13 mouse cellular contexts compared by ENCODE assay signal in the genomic region with DNA sequence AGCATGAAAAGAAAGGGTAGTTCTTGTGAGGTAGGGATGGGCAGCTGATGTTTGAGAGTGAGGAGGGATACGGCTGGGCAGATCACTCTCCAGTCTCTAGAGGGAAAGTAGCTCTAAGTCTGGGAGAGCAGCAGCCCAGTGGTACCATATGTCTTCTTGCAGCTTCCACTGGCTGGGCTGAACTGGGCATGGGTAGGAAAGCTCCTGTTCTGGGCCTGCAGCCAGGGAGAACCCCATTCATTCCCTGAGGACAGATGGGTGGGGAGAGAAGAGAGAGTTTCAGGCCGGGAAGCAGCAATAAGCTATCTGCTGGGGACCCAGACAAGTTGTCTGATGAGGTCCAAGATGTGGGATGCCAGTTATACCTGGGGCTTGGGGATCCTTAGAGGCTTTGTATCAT. TPM values are rescaled to one million over a fixed set of nuclear protein-coding genes. Genes with fewer than 3 reads are reported as not detected.
A peak's percentile ranks its signal among the peaks of the same experiment; 100 is the strongest.
DNase-seq lines count a peak whose midpoint lies in the region; ATAC-seq and TF ChIP-seq lines count a peak whose summit lies in the region.
"Had no signal": no experiment of that assay in that cellular context is flagged by ENCODE, and none has a peak within 500 bp of the region (broad histone marks: within the 10 kb centered on the region; RNA-seq: fewer than 3 reads in every experiment).

No protein-coding gene starts in this region.

- peak; percentile 61 for ATAC-seq in forebrain, postnatal 0 days
- ATAC-seq in forebrain, embryonic 13.5 days, result no peak
- no peak for ATAC-seq in neural tube, embryonic 14.5 days (ENCODE audit: low read depth)
- ATAC-seq in neural tube, embryonic 15.5 days (ENCODE audit: low FRiP score), result peak; percentile 52; the same call in 1 of the 2 replicates

- H3K4me3 ChIP-seq in forebrain, postnatal 0 days (ENCODE audit: low read depth, low read length), result no peak overlapping the region
- H3K4me3 ChIP-seq in forebrain, embryonic 13.5 days, result no peak overlapping the region
- H3K4me3 ChIP-seq in neural tube, embryonic 14.5 days (ENCODE audit: low read depth, low read length), result no peak overlapping the region
- no peak overlapping the region for H3K4me3 ChIP-seq in cerebellum, adult 2 months (replicated peaks; ENCODE audit: insufficient read depth, low read depth, low read length)
- H3K4me3 ChIP-seq in neural tube, embryonic 15.5 days (replicated peaks), result no peak overlapping the region
- H3K4me3 ChIP-seq: midbrain, embryonic 10.5 days; neural tube, embryonic 13.5 days had no signal

- no peak overlapping the region for H3K27ac ChIP-seq in forebrain, postnatal 0 days (ENCODE audit: low read depth, low read length)
- H3K27ac ChIP-seq in forebrain, embryonic 13.5 days, result no peak overlapping the region
- H3K27ac ChIP-seq in neural tube, embryonic 14.5 days (ENCODE audit: low read depth, low read length), result peak overlapping the region; percentile 22; the same call in 1 of the 2 replicates
- no peak overlapping the region for H3K27ac ChIP-seq in cerebellum, adult 2 months (ENCODE audit: insufficient read depth, low read length)
- no peak overlapping the region for H3K27ac ChIP-seq in neural tube, embryonic 15.5 days (replicated peaks)
- H3K27ac ChIP-seq: midbrain, embryonic 10.5 days; neural tube, embryonic 13.5 days had no signal

- TF ChIP-seq POLR2A in cerebellum, adult 2 months (IDR thresholded peaks at IDR 0.05; ENCODE audit: borderline replicate concordance, insufficient read depth, low read length), result no peak

- no peaks in the 10 kb centered on the region for H3K9me3 ChIP-seq in forebrain, postnatal 0 days (ENCODE audit: low read length)
- H3K9me3 ChIP-seq in forebrain, embryonic 13.5 days (replicated peaks), result no peaks in the 10 kb centered on the region
- H3K9me3 ChIP-seq in neural tube, embryonic 14.5 days (ENCODE audit: control insufficient read depth, low read length), result no peaks in the 10 kb centered on the region
- H3K9me3 ChIP-seq in neural tube, embryonic 15.5 days (replicated peaks), result no peaks in the 10 kb centered on the region
- H3K9me3 ChIP-seq: midbrain, embryonic 10.5 days; neural tube, embryonic 13.5 days had no signal

- no peaks in the 10 kb centered on the region for H3K27me3 ChIP-seq in forebrain, postnatal 0 days (ENCODE audit: insufficient read depth, low read length)
- H3K27me3 ChIP-seq in forebrain, embryonic 13.5 days, result no peaks in the 10 kb centered on the region
- no peaks in the 10 kb centered on the region for H3K27me3 ChIP-seq in neural tube, embryonic 14.5 days (ENCODE audit: control insufficient read depth, insufficient read depth, low read length)
- no peaks in the 10 kb centered on the region for H3K27me3 ChIP-seq in cerebellum, adult 2 months (ENCODE audit: control insufficient read depth, insufficient read depth, low read length)
- no peaks in the 10 kb centered on the region for H3K27me3 ChIP-seq in neural tube, embryonic 15.5 days (replicated peaks)
- H3K27me3 ChIP-seq: neural tube, embryonic 13.5 days had no signal

- no peak overlapping the region for H3K9ac ChIP-seq in forebrain, postnatal 0 days
- no peak overlapping the region for H3K9ac ChIP-seq in forebrain, embryonic 13.5 days
- H3K9ac ChIP-seq in neural tube, embryonic 14.5 days (replicated peaks; ENCODE audit: low read depth, low read length), result no peak overlapping the region
- no peak overlapping the region for H3K9ac ChIP-seq in neural tube, embryonic 15.5 days (replicated peaks)
- H3K9ac ChIP-seq: lung, embryonic 14.5 days; neural tube, embryonic 13.5 days had no signal

- H3K36me3 ChIP-seq in forebrain, postnatal 0 days (ENCODE audit: insufficient read depth), result no peaks in the 10 kb centered on the region
- no peaks in the 10 kb centered on the region for H3K36me3 ChIP-seq in forebrain, embryonic 13.5 days (ENCODE audit: poor library complexity, severe bottlenecking)
- no peaks in the 10 kb centered on the region for H3K36me3 ChIP-seq in neural tube, embryonic 14.5 days (ENCODE audit: control insufficient read depth, insufficient read depth, low read length)
- H3K36me3 ChIP-seq in neural tube, embryonic 15.5 days, result no peaks in the 10 kb centered on the region
- H3K36me3 ChIP-seq: midbrain, embryonic 10.5 days; neural tube, embryonic 13.5 days had no signal

- peak; percentile 50 for DNase-seq in forebrain, postnatal 0 days
- DNase-seq in neural tube, embryonic 10.5 days (ENCODE audit: extremely low spot score, low spot score), result no peak
- DNase-seq in cerebellum, adult 2 months, result peak; percentile 50 to 75
- DNase-seq in testis, postnatal 14 days (ENCODE audit: low spot score), result no peak
- no peak for DNase-seq in urinary bladder, postnatal 14 days (ENCODE audit: low spot score)
- DNase-seq: gastrocnemius, postnatal 36 days; kidney, adult 2 months had no signal

- H3K4me1 ChIP-seq in forebrain, postnatal 0 days (ENCODE audit: insufficient read depth), result no peaks in the 10 kb centered on the region
- H3K4me1 ChIP-seq in forebrain, embryonic 13.5 days, result peaks cover 9% of the 10 kb centered on the region; the same call in 1 of the 2 replicates
- H3K4me1 ChIP-seq in neural tube, embryonic 14.5 days (ENCODE audit: control insufficient read depth, insufficient read depth, low read length), result 0 out of 2 replicates have a peak, but pooled peaks cover 5% of the 10 kb centered on the region
- H3K4me1 ChIP-seq in cerebellum, adult 2 months (ENCODE audit: control insufficient read depth, insufficient read depth, low read length), result no peaks in the 10 kb centered on the region; the same call in 1 of the 2 replicates
- peaks cover 9% of the 10 kb centered on the region; the same call in 1 of the 2 replicates for H3K4me1 ChIP-seq in neural tube, embryonic 15.5 days

- TF ChIP-seq CTCF in forebrain, postnatal 0 days (IDR thresholded peaks at IDR 0.05; ENCODE audit: low read depth), result no peak
- no peak for TF ChIP-seq CTCF in cerebellum, adult 2 months (IDR thresholded peaks at IDR 0.05; ENCODE audit: borderline replicate concordance, insufficient read depth, low read depth, low read length)

- no peak overlapping the region for H3K4me2 ChIP-seq in forebrain, postnatal 0 days (ENCODE audit: low read depth)
- no peak overlapping the region for H3K4me2 ChIP-seq in forebrain, embryonic 13.5 days
- H3K4me2 ChIP-seq in neural tube, embryonic 14.5 days (ENCODE audit: low read depth, low read length), result no peak overlapping the region
- no peak overlapping the region for H3K4me2 ChIP-seq in neural tube, embryonic 15.5 days
- H3K4me2 ChIP-seq: lung, embryonic 14.5 days; neural tube, embryonic 13.5 days had no signal

- WGBS in forebrain, postnatal 0 days, result 41% methylated on average over 2 of the region's 2 CpGs
- 80% methylated on average over 2 of the region's 2 CpGs for WGBS in forebrain, embryonic 13.5 days
- WGBS in neural tube, embryonic 14.5 days, result 63% methylated on average over 2 of the region's 2 CpGs
- 20% methylated on average over 2 of the region's 2 CpGs for WGBS in cerebellum, adult 2 months
- 43% methylated on average over 2 of the region's 2 CpGs for WGBS in neural tube, embryonic 15.5 days

RNA-seq across cellular contexts. Expression of gene Vsir, which starts 23.4 kb away (rescaled TPM):
- 6.8 and 9.3 TPM in 2 replicates for total RNA-seq in forebrain, postnatal 0 days (2014; rRNA removed)
- 2.5 TPM in 2 replicates for polyA plus RNA-seq in forebrain, postnatal 0 days (2015; fragmentation: Nextera tagmentation; extraction: Ambion mirVana)
- 1.2 and 1.3 TPM in 2 replicates for polyA plus RNA-seq in forebrain, embryonic 13.5 days (2015; fragmentation: Nextera tagmentation; extraction: Ambion mirVana)
- 2.0 and 2.4 TPM in 2 replicates for polyA plus RNA-seq in neural tube, embryonic 14.5 days (2014; fragmentation: Nextera tagmentation; extraction: Ambion mirVana)
- polyA plus RNA-seq in cerebellum, adult 2 months (2012; rRNA removed), result 15.8 and 17.0 TPM in 2 replicates
- 4.5 and 4.6 TPM in 2 replicates for polyA plus RNA-seq in neural tube, embryonic 15.5 days (2015; fragmentation: Nextera tagmentation; extraction: Ambion mirVana)

RNA-seq across cellular contexts. Expression of gene Gm17455, which starts 29.4 kb away (rescaled TPM):
- total RNA-seq in forebrain, postnatal 0 days (2014; rRNA removed), result 4.7 and 5.4 TPM in 2 replicates
- polyA plus RNA-seq in forebrain, postnatal 0 days (2015; fragmentation: Nextera tagmentation; extraction: Ambion mirVana), result 9.4 and 10.6 TPM in 2 replicates
- polyA plus RNA-seq in forebrain, embryonic 13.5 days (2015; fragmentation: Nextera tagmentation; extraction: Ambion mirVana), result 2.0 and 4.2 TPM in 2 replicates
- 17.7 and 20.0 TPM in 2 replicates for polyA plus RNA-seq in neural tube, embryonic 14.5 days (2014; fragmentation: Nextera tagmentation; extraction: Ambion mirVana)
- polyA plus RNA-seq in cerebellum, adult 2 months (2012; rRNA removed), result 1.7 TPM in 2 replicates
- polyA plus RNA-seq in neural tube, embryonic 15.5 days (2015; fragmentation: Nextera tagmentation; extraction: Ambion mirVana), result 11.3 and 12.5 TPM in 2 replicates
- total RNA-seq: gastrocnemius, postnatal 36 days had no signal
- polyA plus RNA-seq: kidney, adult 2 months had no signal

Comparison
In these comparisons a context has a peak if more than half of its experiments do, and no peak if none do; other contexts are left out.
1. ATAC-seq: peak in forebrain, postnatal 0 days (single experiment) and neural tube, embryonic 15.5 days (single experiment); none in forebrain, embryonic 13.5 days (single experiment) and neural tube, embryonic 14.5 days (single experiment).
2. DNase-seq: peak in forebrain, postnatal 0 days (single experiment) and cerebellum, adult 2 months (2 of 2); none in neural tube, embryonic 10.5 days (single experiment), testis, postnatal 14 days (single experiment) and urinary bladder, postnatal 14 days (single experiment).